Mouse (Mus musculus): ENCODE results near the gene Rhof.

The Rhof gene

DNA sequence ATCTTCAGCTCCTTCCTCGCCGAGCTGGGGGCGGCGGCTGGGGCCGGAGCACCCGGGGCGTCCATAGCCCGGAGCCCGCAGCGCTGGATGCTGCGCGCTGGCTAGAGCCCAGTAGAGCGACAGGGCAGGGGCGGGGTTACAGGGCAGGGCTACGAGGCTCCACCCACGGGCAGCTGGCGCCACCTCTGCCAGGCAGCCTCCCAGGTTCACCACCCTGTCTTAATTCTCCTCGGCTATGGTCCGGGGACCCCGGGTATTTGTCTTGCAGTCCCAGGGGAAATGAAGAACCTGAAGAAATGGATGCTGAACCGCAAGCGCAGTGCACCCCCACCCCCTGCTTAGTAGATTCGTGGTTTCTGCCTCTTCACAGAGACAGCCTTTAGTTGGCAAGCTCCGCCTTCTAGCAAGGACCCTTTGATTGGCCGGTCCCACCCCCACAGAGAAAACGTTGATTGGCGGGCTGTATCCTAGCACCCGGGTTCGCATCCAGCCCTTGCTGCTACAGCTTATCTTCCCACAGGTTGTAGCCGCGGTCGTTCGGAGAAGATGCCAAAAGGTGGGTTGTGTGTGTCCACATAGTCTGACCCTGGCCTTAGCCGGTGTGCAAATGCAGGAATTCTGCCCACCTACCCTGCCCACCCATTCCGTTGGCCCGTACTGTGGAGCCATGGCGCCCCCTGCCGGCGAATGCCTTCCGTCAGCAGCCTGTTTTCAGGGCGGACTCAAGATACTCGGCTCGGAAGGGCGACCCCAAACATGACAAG is at the start of gene Rhof:
Rhof (minus strand) TSS at position 385 of the 764 bp plus-strand sequence.
- DNase-seq (ENCODE audit: low spot score), result peak; percentile 79

DNA sequence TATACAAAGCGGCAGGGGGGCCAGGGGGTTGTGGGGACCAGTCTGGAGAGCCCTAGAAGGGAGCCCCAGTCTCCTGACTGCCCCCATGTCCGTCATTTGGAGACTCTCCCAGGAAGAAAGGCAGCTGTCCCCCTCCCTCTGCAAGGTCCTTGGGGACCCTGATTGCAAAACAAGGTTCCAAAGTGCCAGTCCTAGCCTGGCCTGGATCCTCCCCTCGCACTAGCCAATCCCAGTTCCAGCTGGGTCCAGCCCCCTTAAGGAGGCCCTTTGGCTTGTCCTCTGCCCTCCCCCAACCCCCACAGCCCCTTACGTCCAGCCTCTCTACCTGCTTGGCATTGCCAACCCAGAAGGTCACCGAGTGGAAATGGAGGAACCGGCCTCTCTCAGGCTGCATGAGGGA is 49.0 kb upstream of the Rhof start:
- DNase-seq (ENCODE audit: low spot score), result no peak

DNA sequence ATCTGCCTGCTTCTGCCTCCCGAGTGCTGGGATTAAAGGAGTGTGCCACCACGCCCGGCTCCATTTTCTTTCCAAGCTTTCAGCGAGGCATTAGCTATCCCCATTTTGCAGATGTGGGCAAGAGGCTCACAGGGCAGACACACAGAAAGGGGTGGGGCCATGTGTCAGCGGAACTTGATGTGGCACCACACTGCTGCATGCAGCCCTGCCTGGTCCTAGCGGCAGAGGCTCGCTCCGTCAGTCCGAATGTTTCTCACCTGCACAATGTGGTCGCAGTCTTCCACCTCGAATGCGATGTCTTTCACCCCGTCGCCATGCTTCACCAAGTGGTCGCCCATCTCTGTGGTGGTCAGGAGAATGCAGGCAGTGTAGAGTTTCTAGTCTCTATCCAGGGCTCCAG is 47.9 kb upstream of the Rhof start:
- no peak for DNase-seq (ENCODE audit: low spot score)

DNA sequence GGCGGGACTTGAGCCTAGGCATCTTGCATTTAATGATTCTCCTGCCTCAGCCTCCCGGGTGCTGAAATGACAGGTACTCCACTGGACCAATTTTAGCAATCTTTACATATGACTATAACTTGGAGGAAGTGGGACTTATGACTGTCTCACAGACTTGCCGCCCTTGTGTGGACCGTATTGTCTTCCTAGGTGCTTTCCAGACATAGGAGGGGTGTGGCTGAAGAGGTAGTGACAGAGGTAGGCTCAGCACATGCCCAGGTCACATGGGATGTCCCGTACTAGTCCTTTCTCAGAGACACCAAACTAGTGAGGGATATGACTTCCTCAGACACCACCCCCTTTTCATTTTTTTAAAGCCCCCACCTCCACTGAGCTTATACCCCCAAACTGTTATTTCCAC is 46.3 kb upstream of the Rhof start:
- DNase-seq (ENCODE audit: low spot score), result no peak

DNA sequence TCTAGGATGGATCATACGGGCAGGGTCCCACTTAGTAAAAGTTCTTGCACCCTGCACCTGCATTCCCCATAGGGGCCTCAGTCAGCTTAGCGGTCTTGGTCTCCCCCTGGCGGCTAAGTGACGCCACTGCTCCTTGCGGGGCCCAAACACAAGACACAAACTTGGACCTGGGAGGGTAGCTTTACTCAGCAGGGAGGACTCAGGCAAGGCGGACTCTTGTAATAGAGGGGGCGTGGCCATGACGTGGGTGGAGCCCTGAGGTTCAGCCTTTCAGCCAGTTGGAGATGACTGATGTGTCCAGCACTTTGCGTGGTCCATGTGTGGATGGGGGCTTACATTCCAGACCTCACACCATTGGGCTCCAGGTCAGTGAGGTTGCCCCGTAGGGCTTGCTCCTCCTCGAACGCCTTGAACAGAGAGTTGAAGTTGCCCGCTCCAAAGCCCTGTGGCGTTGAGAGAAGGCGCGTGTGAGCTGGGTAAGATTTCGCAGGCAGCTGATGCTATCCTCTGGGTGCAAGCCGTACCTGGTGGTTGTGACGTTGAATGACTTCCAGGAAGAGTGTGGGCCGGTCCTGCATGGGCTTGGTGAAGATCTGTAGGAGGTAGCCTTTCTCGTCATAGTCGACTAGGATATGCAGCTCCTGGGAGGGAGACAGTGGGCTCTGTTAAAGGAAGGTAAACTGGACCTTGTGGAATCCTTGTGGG is 39.3 kb upstream of the Rhof start:
- DNase-seq (ENCODE audit: low spot score), result peak; percentile 82

DNA sequence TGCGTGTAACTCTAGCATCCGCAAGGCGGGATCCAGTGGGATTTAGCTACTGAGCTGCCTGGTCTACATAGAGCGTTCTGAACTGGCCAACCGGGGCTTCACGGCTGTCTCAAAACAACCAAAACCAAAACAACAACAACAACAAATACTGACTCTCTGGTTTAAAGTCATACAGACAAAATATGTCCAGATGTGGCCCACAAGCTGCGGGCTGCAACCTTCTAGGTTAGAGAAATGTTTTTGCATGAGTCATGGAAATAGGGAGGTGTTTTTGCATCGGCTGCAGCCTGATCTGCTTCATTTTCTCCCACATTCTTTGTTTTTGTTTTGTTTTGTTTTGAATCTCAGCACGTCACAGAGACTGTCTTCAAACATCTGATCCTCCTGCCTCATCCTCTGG is 37.9 kb upstream of the Rhof start:
- no peak for DNase-seq (ENCODE audit: low spot score)

DNA sequence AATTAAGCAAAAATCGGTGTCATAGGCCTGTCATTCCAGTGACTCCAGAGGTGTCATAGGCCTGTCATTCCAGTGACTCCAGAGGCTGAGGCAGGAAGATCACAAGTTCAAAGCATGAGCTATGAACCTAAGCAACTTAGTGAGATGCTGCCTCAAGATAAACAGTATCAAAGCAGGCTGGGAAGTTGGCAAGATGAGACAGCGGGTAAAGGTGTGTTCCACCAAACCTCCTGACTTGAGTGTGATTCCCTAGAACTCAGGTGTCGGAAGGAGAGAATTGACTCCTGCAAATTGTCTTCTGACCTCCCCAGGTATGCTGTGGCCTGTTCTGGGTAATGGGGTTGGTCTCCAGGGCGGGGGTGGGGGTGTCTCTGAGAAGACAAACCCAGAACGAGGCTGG is 36.8 kb upstream of the Rhof start, which contains the start of gene Psmd9:
Psmd9 (plus strand) TSS at position 130 of the 400 bp plus-strand sequence.
- DNase-seq (ENCODE audit: low spot score), result no peak

DNA sequence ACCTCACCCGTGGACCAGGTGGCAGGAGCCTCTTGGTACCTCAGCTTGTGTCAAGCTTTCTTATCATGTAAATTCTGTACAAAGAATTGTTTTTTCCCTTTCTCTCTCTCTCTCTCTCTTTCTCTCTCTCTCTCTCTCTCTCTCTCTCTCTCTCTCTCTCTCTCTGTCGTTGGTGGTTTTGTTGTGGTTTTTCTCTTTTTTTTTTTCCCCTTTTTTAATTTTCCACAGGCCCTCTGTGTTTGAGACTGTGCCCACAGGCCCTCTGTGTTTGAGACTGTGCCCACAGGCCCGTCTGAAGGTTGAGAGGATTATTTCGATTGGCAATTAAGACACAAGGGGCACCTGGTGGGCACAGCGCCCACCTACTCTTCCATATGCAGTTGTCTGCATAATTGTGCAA is 35.1 kb upstream of the Rhof start:
- no peak for DNase-seq (ENCODE audit: low spot score)

DNA sequence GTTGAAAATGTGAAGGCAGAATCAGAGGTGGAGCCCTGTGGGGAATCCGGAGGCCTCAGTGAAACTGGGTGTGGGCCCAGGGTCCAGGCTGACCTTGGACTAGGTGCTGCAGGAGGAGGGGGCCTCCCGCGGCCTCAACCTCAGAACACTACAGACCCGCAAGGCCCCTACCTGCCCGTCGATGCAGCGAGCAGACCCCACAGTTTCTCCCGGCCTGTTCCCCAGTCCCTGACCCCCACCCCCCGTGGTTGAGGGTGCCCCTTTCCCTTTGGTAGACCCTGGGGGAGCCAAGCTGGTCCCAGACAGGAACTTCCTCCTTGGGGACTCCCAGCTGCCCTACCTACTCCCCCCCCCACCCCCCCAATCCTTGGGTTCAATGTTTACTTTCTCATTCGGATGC is 33.9 kb upstream of the Rhof start:
- DNase-seq (ENCODE audit: low spot score), result no peak

DNA sequence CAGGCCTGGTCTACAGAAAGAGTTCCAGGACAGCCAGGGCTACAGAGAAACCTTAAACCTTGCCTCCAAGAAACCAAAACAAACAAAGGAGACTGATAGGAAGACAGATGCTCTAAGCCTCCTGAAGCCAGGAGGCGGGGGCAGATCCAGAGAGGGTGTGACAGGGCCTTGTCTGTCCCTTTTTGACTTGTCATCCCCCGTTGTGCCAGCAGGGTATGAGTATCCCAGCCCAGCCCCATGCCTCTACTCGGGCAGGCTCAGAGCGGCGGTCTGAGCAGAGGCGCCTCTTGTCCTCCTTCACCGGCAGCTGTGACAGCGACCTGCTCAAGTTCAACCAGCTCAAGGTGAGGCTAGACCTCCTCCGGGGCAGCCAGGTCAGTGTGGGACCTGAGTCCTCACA is 30.4 kb upstream of the Rhof start:
- DNase-seq (ENCODE audit: low spot score), result no peak

DNA sequence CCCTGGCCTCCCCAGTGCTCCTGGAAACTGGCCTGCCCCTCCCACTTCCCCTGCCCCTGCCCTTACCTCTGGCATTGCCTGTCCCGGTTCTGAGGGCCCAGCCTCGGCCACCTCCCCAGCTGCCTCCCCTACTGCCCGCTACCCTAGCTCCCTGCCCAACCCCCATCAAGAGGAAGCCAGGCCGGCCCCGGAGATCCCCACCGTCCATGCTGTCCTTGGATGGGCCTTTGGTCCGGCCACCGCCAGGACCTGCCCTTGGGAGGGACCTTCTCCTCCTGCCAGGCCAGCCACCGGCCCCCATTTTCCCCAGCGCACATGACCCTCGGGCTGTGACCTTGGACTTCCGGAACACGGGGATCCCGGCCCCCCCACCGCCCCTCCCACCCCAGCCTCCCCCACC is 27.8 kb upstream of the Rhof start:
- no peak for DNase-seq (ENCODE audit: low spot score)

DNA sequence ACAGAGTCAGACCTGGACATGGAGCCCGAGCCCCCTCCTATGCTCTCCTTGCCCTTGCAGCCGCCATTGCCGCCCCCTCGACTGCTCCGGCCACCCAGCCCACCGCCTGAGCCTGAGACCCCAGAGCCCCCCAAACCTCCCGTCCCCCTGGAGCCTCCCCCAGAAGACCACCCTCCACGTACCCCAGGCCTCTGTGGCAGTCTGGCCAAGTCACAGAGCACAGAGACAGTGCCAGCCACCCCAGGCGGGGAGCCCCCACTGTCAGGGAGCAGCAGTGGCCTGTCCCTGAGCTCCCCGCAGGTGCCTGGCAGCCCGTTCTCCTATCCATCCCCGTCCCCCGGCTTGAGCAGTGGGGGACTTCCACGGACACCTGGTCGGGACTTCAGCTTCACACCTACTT is 27.4 kb upstream of the Rhof start:
- no peak for DNase-seq (ENCODE audit: low spot score)

DNA sequence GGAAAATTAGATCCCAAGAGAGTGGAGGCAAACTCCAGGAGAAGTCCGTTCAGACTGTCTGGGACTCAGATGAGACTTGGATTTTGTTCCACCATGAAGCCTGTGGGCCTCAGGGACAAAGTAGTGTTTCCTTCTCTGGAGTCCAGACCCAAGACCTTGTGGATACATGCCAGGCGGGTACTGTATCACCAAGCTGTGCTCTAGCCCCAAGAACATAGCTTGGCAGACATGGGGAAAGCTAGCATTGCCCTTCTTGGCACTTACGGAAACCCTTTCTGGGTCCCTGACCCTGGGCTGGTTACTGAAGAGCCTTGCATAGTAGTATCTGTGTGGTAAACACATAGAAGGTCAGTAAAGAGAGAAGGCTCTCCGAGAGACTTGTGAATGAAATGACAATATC is 27.0 kb upstream of the Rhof start:
- no peak for DNase-seq (ENCODE audit: low spot score)

DNA sequence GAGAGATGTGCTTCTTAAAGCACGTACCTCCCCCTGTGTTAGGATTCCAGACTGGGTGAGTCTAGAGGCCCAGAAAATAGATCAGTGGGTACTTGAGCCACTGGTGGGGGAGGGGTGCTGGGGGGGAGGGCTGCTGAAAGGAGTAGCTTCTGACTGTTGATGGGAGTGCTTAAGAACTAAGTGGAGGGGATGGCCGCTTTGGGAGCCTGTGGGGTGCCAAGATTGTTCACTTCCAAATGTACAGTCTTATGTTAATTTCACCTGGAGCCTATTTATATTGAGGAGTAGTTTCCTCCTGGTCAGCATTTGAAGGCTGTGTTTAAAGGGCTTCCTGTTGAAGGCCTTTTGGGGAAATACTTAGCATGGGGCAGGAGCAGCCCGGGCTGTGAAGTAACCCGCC is 25.5 kb upstream of the Rhof start:
- DNase-seq (ENCODE audit: low spot score), result no peak

DNA sequence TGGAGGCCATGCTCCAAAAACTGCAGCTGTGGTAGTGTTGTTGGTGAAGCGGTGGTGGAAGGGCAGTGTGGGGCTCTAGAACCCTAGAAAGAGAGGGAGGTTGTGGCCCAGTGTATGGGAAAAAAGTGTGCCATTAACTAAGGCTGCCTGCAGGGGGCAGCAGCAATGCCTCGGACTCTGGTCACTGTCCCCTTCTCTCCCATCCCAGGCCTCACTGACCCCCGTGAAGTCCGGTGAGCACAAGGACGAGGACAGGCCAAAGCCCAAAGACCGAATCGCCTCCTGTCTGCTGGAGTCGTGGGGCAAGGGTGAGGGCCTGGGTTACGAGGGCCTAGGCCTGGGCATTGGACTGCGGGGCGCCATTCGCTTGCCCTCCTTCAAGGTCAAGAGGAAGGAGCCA is 24.3 kb upstream of the Rhof start:
- no peak for DNase-seq (ENCODE audit: low spot score)

DNA sequence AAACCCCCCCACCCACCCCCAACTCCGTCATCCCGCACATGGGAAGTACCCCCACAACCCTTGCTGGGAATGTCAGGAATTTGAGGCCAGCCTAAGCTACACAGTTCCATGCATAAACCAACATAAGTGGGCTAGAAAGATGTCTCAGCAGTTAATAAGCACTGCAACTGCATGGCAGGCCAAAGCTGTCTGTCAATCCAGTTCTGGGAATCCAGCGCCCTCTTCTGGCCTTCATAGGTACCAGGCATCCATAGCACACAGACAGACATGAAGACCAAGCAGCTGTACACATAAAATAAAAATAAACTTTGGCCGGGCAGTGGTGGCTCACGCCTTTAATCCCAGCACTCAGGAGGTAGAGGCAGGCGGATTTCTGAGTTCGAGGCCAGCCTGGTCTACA is 22.9 kb upstream of the Rhof start:
- peak; percentile 69 for DNase-seq (ENCODE audit: low spot score)

DNA sequence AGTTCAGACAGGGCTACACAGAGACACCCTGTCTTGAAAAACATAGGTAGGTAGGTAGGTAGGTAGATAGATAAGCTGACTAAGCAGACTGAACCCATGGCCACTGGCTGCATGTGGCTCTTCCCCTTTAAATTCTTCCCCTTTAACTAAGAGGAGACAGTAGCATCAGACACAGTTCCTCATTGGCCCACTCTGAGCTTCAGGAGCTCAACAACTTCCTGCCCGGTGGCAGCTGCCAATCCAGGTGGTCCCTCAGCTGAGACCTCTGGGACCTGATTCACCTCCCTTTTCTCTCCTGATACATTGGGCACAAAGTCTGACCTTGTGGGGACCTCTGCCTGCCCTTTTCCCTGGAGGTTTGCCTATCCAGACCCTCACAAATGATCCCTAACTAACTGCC is 20.4 kb upstream of the Rhof start:
- no peak for DNase-seq (ENCODE audit: low spot score)

DNA sequence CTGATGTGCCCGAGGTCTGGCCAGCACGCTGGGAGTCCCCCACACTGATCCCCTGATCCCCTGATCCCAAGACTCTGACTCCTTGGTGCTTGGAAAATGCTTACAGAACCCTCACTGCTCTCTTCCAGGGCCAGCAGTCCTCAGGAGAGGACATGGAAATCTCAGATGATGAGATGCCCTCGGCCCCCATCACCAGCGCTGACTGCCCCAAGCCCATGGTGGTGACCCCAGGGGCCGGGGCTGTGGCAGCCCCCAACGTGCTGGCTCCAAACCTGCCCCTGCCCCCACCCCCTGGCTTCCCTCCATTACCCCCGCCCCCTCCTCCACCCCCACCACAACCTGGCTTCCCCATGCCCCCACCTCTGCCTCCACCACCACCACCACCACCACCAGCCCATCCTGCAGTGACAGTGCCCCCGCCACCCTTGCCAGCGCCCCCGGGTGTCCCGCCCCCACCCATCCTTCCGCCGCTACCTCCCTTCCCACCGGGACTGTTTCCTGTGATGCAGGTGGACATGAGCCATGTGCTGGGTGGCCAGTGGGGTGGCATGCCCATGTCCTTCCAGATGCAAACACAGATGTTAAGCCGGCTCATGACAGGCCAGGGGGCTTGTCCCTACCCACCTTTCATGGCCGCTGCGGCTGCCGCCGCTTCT is 19.3 kb upstream of the Rhof start:
- DNase-seq (ENCODE audit: low spot score), result no peak

DNA sequence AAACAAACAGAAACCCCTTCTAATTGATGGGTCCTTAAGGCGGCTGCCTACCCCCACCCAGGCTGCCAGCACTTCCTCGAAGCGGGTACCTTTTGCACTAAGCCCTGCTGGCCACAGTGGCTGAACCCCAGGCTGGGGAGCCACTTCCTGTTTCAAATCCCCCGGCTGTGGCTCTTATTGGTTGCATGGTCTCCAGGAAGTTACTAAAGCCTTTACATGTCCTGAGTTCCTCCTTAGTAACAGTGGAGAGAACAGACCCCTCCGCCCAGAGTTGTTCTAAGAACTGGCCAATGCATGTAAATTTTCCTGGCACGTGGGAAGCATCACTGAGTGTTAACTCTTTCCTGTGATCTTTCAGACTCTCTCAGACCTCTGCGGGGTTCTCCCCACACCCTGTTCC is 18.6 kb upstream of the Rhof start:
- DNase-seq (ENCODE audit: low spot score), result no peak

DNA sequence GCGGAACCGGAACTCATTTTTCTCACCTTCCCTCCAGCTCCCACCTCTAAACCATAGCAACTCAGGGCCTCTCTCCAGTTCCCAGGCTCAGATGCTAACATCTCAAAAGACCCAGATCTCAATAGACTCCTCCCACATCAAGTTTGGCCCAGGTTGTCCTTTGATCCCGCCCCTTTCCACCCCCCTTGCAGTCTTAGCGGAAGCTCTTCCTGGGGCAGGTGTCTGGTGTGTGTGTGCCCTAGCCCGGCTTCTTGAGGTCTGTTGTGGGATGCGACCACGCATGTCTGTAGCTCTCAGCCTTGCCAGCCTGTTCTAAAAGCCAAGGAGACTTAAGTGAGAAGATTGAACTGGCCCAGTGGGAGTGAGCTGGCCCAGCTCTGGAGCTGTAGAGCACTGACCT is 18.1 kb upstream of the Rhof start:
- peak; percentile 31 for DNase-seq (ENCODE audit: low spot score)

DNA sequence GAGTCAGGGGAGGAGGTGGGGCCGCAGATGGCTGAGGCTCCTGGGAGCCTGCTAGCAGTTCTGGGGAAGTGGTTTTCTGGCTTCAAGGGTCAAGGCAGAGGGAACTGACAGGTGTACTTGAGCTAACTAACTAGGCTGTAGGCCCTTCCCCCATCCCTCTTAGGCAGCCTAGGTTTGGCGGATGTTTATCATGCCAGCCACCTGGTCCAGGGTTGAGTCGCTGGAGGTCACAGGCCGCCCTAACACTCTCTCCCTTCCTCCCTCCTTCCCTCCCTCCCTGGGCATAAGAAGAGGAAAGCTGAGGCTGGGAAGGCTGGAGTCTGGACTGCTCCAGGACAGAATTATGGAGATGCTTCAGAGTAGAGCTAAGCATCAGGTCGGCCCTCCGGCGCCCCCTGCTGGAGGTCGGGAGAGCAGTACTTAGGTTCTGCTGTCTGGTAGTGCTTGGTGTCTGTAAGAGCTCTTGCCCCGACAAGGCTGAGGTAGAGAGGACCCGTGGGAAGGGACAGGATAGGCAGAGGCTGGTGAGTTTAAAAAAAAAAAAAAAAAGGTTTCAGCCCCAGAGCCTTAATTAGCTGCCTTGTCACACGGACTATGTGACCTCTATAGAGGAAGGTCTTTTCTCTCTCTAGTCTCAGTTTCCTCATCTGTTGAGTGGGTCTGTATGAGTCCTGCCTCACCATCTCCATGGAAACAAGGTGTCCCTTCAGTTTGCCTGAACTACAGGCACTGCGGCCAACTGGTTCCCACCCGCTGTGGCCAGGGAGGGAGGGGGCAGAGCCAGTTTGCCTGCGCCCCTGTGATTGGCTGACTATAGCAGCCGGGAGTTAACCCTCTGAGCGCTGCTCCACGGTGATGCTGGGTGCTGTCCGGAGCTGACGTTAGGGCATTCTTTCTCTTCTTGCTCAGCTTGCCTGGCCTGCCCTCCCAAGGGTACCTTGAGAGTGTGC is 17.2 kb upstream of the Rhof start:
- peak; percentile 85 for DNase-seq (ENCODE audit: low spot score)

DNA sequence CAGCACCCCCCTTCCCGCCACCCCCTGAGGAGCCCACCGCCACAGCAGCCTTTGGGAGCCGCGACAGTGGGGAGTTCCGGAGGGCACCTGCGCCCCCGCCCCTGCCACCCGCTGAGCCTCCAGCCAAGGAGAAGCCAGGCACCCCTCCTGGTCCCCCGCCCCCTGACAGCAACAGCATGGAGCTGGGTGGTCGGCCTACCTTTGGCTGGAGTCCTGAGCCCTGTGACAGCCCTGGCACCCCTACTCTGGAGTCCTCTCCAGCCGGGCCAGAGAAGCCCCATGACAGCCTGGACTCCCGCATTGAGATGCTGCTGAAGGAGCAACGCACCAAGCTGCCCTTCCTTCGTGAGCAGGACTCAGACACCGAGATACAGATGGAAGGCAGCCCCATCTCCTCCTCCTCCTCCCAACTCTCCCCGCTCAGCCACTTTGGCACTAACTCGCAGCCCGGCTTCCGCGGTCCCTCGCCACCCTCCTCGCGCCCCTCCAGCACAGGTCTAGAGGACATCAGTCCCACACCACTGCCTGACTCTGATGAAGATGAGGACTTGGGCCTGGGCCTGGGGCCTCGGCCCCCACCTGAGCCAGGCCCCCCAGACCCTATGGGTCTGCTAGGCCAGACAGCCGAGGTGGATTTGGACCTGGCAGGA is 15.7 kb upstream of the Rhof start:
- DNase-seq (ENCODE audit: low spot score), result no peak
